Mouse (Mus musculus) thymus, postnatal 4 days (tissue): ENCODE results near the gene Negr1.

ENCODE experiments used
- DNase-seq: peaks from one replicate; pipeline ENCODE4 v3.0.0; 2021

The Negr1 gene

DNA sequence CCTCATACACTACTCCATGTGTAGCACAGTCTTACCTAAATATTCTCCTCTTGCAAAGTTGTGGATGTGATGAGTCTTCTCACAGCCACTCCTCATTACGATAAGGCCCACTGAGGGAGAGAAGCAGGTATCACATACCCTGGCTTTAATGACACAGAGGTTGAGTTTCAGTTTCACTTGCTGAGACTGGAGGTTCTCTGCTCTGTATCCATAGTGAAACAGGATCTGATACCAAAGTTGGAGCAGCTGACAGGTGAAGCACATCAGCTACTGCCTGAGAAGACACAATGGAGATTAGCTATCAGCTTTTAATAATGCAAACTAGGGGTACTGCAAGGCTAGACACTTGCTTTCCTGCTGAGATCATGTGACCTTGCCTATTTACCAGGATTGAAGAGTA lies 137.1 kb downstream of the Negr1 start:
- no peak for DNase-seq

DNA sequence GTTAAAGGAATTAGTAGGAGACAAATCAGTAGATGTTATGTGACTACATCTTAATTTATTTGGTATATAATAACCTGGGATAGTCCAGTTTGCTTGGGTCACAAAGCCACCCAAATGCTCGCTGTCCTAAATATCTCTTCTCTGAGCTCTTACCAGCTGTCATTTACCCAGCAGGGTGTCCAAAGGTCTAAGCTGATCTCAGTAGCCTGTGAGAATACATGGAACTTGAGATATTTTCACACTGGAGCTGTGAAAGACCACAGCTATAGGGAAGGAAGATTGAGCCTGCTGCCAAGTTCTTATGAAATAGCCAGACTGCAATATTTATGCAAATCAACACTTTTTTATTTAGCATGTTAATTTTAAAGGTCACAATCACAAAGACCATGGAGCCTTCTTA lies 141.6 kb downstream of the Negr1 start:
- no peak for DNase-seq

DNA sequence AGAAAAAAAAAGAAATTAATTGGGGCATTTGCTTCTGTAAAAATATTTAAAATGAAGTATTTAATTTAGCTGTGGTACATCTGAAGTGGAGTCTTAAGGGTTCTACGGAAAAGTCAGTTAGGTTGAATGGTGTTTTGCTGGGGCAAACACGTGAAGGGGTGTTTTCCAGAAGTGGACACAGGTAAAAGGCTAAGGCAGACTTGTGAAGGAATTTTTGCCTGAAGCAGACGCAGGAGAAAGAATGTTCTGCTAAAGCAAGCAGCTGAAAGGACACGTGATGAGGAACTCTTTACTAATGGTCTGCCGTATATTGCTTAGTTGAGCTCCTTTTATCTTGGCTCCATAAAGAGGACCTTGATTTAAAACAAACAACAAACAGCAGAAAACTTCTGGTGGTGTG lies 148.6 kb downstream of the Negr1 start:
- DNase-seq = no peak

DNA sequence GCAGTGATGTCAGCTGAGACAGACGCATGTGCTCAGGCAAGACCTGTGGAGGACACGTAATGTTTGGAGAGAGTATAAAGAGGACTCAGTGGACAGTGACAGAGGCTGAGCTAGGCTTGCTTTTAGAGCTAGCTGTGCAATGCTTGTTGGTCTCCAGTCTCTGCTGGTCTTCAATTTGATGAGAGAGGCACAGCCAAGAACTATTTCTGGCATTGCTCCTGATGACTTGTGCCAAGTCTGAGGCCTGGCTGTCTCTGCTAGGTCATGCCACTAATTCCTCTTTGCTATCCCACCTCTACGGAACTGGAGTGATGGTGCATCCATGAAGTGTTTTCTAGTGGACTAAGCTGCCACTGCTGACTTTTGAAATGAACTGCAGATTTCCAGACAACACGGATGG lies 149.1 kb downstream of the Negr1 start:
- no peak for DNase-seq

DNA sequence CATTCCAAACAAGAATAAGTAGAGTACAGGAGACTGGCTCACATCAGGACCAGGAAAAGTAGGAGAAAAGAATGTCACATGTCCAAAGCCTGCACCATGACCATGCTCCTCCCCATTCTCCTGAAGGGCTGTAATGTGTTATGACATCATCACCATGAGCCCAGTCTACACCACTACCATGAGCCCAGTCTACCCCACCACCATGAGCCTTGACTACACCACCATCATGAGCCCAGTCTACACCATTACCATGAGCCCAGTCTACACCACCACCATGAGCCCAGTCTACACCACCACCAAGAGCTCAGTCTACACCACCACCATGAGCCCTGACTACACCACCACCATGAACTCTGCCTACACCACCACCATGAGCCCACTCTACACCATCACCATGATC lies 174.7 kb downstream of the Negr1 start:
- DNase-seq = no peak

DNA sequence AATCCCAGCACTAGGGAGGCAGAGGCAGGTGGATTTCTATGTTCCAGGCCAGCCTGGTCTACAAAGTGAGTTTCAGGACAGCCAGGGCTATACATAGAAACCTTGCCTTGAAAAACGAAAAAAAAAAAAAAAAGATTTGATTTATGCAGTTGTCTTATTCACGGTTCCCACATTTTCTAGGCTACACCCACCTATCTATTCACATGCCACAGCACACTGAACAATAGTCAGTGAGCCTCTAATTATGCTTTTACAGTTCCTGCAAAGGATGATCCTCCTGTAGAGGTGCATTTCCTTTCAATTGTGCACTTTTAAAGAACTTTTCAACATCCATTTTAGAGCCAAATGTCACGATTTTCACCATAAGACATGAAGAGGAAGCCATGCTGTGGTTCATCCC lies 177.9 kb downstream of the Negr1 start:
- no peak for DNase-seq

DNA sequence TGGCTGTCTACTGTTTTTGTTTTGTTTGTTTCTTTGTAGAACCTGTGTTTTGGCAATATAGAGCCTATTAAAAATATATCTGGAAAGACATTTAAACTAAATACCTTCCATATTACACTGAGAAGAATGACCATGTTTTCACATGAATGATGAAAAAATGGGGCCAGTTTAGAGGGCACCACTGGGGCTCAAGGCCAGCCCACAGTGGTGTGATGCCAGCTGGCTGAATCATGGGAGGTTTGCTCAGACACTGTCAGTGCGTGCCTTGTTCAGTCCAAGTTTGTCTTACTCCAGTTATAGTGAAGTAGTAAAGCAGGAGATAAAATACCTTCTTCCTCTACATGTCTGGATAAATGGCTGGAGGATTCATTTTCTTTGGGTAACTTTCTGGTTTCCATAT lies 181.7 kb downstream of the Negr1 start:
- no peak for DNase-seq

DNA sequence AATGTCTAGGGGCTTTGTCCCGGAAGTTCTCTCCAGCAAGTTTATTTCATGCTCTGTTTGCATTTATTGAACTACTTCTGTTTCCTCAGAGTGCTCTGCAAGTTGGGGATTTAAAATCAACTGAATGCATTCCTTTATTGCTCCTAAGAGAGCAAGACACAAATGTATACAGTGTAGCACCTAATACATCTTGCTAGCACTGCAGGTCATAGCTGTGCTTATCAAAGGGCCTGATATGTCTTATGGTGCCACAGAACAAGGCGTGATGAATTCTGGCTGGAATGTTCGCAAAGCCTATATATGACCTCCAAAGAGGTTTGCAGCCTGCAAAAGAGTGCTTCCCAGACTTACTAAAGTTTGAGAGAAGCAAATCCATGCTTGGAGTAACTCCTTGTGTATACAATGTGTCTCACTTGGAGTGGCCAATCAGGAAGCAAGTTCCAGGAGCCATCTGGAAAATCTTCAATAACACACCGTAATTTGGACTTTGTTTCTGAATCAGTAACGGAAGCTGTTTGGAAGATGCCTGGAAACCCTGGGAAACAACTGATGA lies 183.7 kb downstream of the Negr1 start:
- no peak for DNase-seq

DNA sequence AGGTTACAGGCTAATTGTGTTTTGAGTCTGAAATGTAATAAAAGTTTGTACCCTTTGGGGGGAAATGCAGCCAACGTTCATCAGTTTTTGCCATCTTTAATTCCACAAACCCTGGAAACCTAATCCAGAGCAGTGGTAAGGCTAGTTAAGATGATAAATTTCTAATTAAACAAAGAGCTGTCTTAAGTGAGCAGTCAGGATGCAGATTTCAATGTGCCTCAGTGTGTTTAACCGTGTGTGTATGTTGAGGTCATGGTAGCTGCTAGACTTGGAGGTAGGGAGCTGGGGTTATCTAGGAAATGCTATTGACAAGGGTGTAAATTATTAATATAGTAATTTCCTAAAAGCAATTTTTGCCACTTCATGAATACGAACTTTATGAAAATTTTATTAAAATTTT lies 185.9 kb downstream of the Negr1 start:
- DNase-seq = no peak

DNA sequence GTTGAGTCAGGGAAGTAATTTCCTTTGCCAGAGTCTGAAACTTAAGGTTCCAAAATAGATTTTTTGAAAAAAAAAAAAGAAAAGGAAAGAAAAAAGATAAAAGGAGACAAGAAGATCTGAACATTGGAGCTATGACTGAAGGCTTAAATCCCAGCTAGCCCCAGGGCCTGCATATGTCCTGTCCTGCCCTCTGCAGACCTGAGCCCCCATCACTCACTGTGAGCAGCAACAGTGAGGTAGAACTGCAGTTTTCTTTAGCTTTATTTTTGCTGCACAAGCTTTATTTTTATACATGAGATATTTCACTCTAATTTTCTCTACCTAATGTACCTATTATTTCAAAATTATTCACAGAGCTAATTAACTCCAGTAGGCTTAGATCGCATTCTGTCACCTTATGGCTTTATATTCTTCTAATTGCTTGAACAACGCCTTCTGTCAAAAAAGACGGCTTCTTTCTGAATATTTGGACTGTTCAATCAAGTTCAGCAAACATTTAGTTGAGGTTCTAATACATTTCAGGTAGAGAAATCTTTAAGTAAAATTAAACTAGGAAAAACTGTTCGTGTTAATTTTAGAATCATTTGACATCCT lies 192.3 kb downstream of the Negr1 start:
- DNase-seq = no peak

DNA sequence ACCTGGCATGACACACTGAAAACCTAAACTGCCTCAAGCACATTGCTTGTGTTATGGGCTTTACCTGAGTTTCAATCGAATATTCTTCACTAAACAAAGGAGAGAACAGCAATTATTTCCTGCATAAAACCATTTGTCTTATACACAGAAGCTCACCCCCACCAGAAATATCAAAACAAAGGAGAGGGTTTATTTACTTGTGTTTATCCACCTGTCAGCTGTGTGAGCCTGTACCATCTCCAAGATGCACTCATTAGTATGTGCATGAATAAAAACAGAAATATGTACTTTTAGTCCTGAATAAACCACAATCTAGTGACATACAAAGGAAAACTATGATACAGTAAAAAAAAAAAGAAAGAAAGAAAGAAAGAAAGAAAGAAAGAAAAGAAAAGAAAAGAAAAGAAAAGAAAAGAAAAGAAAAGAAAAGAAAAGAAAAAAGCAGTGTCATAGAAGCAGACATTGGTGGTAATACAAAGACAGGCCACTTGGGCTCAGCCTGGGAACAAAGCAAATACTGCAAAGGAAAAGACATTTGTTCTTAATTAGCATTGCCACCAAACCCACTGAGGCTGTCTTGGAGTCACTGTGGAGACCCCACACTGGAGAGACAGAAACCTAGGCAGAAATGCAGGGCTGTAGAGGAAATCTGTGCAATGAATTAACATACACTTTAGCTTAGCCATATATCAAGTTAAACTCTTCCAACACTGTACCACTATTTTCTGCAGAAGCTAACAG lies 193.4 kb downstream of the Negr1 start:
- no peak for DNase-seq

DNA sequence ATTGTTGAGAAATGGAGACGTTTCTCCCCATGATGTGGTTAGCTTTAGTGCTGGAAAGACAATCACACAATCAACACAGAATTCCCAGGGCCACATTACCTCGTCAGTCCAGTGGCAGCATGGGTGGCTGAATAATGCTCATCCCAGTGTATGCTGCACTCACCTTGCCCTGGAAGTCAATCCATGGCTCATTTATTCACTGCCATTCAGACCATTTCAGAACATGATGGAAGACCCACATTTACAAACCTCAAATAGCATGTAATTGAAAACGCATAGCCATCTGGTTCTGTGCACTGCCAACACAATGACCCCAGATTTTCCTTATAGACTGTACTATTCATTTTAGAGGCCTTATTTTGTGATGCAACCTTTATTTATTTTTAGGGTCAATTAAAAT lies 203.4 kb downstream of the Negr1 start:
- DNase-seq = no peak

DNA sequence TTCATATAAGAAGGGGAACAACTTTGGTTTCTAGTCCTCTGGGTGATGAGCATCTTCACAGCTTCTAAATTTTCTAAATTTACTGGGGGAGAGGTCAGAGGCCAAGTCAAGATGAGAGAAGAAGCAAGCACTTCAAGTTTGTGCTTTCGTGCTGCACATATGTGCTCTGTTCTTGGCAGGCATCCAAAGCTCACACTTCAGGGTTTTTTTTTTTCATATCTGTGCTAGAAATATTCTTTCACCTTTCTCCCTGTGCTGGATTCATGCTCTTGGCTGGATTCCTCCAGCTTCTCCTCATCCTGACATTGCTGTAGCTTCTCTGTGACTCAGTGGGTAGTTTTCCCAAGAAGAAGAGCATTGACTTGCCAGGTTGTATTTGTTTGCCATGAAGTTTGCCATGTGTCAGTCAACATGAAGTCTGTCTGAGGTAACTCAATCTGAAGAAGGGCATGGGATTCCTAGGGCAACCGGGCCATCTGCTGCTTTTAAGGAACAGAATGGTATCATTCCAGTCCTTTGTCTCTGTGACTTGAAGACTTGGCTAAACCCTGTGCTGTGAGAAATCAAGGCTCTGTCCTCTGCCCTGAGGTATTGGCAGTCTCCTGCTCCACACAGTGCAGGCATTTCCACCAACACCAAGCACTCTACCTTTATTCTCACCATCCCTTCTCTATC lies 204.7 kb downstream of the Negr1 start:
- DNase-seq = no peak

DNA sequence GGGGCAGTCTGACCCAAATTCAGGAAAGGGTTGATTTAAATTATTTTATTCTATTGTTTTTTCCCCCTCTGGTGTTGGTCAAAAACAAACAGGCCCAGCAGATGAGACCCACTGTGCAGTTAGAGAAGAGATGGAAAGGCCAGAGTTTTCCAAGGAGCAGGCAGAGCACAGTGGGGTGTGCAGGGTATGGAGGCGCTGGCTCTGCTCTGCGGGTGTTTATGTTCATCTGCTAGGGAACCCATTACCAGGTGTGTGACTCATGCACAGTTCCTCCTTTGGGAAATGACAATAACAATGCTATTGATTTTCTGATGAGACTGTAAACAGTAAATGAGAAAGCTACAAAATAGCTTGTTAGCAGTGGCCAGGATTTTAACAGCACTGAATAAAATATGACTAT lies 210.0 kb downstream of the Negr1 start:
- DNase-seq = no peak

DNA sequence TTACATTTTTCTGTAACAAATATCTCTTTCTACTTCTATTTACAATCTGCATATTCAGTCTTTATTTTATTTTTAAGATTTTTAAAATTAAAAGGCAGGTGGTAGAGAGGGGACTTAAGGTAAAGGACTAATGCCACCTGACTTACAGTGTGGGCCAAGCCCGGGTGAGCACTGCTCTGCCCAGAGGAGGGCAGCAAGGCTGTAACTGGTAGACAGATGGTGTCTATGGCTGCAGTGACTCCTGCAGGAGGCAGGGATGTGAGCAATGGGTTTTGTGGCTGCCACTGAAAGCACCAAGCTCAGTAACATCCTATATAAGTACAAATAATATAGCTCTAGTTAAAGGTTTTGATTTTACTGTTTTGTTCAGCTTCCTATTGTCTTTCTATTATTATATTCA lies 210.5 kb downstream of the Negr1 start:
- no peak for DNase-seq

DNA sequence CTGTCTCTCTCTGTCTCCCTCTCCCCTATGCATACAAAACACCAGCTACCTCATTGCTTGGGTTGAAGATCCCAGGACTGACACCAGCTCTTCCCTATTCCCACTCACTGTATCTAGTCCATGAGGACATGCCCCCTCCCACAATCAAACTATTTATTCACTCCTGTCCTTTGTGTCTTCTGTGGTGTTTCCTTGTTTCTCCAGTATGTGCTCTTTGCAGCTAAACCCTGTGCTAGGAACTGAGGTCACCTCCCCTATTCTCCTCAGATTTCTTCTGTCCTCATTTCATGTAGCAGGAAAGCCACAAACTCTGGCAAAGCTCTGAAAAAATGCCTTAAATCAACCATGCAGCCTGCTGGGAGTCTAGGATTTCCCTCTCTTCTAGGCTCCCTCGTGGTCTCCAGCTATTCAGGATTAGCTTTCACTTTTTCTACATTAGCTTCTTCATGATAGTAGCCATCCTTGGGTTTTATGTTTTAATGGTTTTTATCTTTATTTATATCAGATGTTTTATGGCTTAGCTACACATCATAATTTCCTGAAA lies 222.8 kb downstream of the Negr1 start:
- no peak for DNase-seq

DNA sequence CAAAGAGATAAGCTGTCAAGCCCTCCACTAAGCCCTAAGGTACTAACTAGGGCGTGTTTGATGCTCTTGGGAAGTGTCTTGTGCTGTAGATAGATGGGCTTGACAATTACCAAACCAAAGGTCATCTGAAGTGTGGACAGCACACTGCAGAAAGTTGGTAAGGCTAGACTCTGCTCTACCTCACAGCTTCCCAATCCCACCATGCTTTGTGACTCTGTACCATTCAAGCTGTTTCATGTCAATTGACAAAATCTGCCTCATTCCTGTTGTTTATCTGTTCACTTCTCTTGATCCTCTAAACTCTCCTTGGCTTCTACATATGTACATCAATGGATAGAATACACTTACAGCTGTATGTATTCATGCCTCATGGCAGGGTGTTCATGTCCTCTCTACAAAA lies 224.8 kb downstream of the Negr1 start:
- no peak for DNase-seq

DNA sequence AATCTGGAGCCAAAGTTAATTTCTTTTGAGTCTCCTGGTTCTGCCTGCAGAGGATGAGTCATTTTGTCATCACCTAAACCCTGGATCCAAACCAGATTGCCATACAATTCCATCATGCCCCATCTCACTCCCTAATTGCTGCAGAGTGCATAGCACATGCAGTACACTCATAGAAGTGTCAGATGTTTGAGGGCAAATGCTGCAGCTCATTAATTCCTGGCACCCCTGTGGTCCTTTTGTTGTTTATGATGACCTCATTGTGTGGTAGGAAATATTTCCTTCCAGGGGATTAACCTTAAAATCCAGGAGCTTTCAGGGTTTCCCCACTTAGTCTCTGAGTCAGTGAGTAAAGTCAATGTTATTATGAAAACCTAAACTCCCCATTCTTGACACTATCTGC lies 229.6 kb downstream of the Negr1 start:
- no peak for DNase-seq

DNA sequence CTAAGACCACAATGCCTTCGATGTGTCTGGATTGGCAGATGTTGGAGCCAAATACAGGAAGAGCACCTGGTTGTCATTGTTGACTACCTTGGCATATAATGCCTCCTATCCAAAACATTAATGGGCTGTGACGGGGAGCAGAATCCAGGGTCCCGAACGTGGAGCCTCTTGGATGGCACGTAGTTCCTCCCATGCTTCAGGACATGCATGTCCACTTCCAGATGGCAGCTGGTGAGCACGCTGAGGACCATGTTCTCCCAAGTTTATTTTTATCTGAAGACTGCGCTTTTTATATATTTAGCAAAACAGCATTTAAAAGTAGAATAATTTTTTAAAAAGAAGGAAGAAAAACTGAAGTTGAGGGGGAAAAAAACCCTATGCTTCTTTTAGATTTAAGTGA lies 231.1 kb downstream of the Negr1 start:
- no peak for DNase-seq

DNA sequence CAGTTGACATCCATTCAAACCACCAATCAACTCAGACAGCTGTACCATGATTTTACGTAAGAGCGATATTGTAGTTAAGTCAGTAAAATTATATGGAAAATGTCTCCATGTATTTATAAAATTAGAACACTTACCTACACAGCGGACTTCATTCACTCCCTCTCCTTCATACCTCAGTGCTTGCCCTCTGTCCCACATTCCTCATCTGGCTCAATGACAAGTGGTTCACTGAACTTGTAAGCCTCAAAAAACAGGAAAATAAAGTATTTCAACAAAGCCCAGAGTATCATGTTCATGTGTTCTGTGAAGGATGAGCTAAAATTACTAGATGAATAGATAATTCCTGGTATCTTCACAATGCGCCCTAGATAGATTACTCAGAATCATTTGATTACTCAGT lies 232.5 kb downstream of the Negr1 start:
- DNase-seq = no peak

DNA sequence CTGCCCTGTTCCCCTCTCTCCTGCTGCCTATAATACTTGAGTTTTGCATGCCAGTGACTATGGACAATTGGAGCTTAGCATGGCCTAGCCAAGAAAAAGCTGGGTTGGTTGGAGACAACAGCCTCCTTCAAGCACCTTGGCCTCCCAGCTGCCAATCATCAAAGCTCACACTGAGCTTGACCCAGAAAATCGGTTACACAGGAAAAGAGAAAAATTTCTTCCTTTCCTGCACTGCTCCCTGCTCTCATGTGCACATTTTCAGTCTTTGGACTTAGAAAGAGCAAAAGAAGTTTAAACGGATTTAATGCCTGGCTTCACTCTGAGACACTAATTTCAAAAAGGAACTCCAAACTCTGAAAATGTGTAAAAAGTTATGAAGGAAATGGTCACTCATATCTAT lies 233.0 kb downstream of the Negr1 start:
- DNase-seq = no peak

DNA sequence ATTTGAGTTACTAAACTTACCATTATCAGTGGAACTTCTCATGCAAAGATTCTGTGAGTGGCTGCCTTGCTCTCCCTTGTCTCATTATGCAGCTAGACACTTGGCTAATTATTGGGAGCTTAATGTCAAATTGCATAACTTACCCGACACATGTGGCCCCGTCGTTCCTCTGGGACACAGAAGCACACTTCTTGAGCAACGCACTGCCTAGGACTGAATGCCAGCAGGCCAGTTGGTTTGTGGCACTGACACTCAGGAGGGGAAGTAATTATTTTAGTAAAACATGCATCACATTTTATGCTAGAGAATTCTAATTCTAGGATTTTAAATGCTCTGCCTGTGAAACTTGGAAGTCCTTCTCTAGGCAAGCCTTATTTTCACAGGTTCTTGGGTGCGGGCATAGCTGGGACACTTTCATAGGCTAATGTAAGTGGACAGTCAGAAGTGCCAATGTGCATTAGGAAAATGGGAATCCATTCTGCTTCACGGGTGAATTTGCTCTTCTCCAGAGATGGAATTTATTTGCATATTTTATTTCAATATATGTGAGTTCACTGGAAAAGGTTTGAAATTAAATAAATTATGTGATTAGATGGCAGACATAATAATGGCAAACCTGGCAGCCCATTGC lies 234.6 kb downstream of the Negr1 start:
- DNase-seq = no peak

DNA sequence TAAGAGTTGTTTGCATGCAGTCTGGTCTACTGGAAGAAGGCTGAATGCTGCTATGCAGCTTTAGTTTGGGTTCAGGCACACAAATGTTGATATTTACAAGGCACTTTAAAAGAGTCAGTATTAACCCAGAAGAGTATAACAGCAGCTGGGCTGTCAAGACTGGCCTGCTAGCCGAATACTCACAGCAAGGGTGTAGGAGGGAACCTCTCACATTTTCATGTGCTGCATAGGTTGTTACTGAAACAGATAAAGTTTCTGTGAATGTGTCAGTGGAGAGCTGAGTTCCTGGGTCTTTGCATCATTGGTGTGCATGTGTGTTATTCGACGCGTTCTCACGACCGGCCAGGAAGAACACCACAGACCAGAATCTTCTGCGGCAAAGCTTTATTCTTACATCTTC lies 237.6 kb downstream of the Negr1 start:
- no peak for DNase-seq

DNA sequence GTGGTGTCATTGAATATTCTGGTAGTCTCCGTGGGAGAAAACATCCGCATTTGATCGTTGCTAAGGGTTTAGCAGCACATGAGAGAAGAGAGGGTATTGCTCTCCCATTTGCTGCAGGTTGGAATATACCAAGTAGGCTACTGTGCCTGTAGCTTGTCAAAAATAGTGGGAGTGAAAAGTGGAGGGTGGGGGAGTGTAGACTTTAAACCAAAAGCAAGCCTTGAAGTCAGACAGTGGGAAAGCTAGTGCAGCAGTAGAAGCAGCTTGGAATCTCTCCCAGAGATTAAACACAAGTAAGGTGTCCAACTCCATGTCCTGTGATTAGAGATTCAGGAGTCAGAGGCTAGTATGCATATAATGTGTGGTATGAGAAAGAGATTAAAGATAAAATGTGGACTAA lies 248.2 kb downstream of the Negr1 start:
- no peak for DNase-seq
